Comparison of ENCODE assay signal across 1 mouse cellular context in the genomic region with DNA sequence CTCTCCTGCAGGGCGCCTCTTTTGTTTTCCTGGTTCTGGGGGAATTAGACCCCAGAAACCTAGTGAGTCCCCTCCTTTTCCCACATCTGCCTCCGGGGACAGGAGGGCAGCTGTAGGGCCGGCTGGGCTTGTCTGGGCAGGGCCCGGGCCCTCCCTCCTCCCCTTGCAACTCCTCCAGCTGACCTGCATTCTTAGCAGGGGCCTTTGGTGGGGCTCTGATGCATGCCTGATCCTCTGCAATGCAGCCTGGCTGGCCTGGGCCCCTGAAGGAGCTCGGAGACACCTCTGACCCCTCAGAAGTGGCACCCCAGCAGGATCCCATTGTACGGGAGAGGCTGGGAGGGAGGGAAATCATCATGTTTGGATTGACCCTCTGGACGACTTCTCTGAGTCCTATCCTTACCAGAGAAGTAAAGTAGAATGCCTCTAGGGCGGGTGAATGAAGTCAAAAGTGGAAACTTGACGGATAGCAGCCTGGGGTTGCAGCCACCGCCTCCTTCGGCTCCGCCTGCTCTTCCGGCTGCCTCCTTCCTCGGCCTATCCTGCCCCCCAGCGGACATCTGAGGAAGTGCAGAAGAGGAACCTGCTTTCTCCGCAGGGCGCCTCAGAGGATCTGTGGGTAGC.
A peak's percentile ranks its signal among the peaks of the same experiment; 100 is the strongest.
TF ChIP-seq lines count a peak whose summit lies in the region.

No protein-coding gene starts in this region.

TF ChIP-seq in MEL, 35 proteins besides CTCF, POLR2A, EP300 and RAD21:
- TF ChIP-seq TCF12 (IDR thresholded peaks at IDR 0.05; ENCODE audit: low read depth, low read length) (peak; percentile 62; the same call in 1 of the 2 replicates), CHD1 (IDR thresholded peaks at IDR 0.05; ENCODE audit: low read depth, low read length) (no peak), TAL1 (IDR thresholded peaks at IDR 0.05; ENCODE audit: low read length) (no peak), MXI1 (IDR thresholded peaks at IDR 0.05; ENCODE audit: low read depth, low read length) (peak; percentile 83), TBP (IDR thresholded peaks at IDR 0.05; ENCODE audit: low read depth, low read length) (peak; percentile 44; the same call in 1 of the 2 replicates), MAFK (IDR thresholded peaks at IDR 0.05; ENCODE audit: borderline replicate concordance, low read depth, low read length) (no peak), JUND (IDR thresholded peaks at IDR 0.05; ENCODE audit: low read depth, low read length) (no peak), USF1 (IDR thresholded peaks at IDR 0.05; ENCODE audit: low read depth, low read length) (no peak), SIN3A (IDR thresholded peaks at IDR 0.05; ENCODE audit: low read length) (peak; percentile 82), NRF1 (IDR thresholded peaks at IDR 0.05; ENCODE audit: insufficient read depth, low read depth, low read length, poor library complexity, severe bottlenecking) (peak; percentile 24; the same call in 1 of the 2 replicates), ZKSCAN1 (IDR thresholded peaks at IDR 0.05; ENCODE audit: low read depth, low read length) (no peak), ZNF384 (IDR thresholded peaks at IDR 0.05; ENCODE audit: low read depth, low read length) (peak; percentile 68), MEF2A (IDR thresholded peaks at IDR 0.05; ENCODE audit: extremely low read depth, insufficient replicate concordance, low read depth, low read length, poor library complexity, severe bottlenecking) (peak; percentile 25; the same call in 1 of the 2 replicates), KAT2A (conservative IDR thresholded peaks at IDR 0.05; ENCODE audit: low read depth, low read length) (no peak), BHLHE40 (IDR thresholded peaks at IDR 0.05; ENCODE audit: borderline replicate concordance, low read depth, low read length) (peak; percentile 73), USF2 (IDR thresholded peaks at IDR 0.05; ENCODE audit: borderline replicate concordance in 1 of 2, insufficient read depth in 1 of 2, low read depth in 1 of 2, low read length in 2 of 2) (no peak), MAZ (IDR thresholded peaks at IDR 0.05; ENCODE audit: low read depth, low read length) (peak; percentile 84; the same call in 1 of the 2 replicates), ETS1 (IDR thresholded peaks at IDR 0.05; ENCODE audit: low read depth, low read length) (peak; percentile 38; the same call in 1 of the 2 replicates), MAX (IDR thresholded peaks at IDR 0.05; ENCODE audit: low read length) (no peak), SMC3 (IDR thresholded peaks at IDR 0.05; ENCODE audit: low read depth, low read length) (peak; percentile 99), UBTF (IDR thresholded peaks at IDR 0.05; ENCODE audit: borderline replicate concordance, insufficient read depth, low read depth, low read length) (no peak), RCOR1 (IDR thresholded peaks at IDR 0.05; ENCODE audit: low read depth, low read length) (peak; percentile 64), ELF1 (IDR thresholded peaks at IDR 0.05; ENCODE audit: low read depth, low read length) (peak; percentile 90), ZC3H11A (IDR thresholded peaks at IDR 0.05; ENCODE audit: low read depth, low read length) (peak; percentile 97), GABPA (IDR thresholded peaks at IDR 0.05; ENCODE audit: low read depth, low read length) (no peak), POLR2AphosphoS2 (IDR thresholded peaks at IDR 0.05; ENCODE audit: low read length) (no peak), HCFC1 (IDR thresholded peaks at IDR 0.05; ENCODE audit: low read depth, low read length) (peak; percentile 74), GATA1 (IDR thresholded peaks at IDR 0.05; ENCODE audit: low read depth, low read length) (no peak), MYC (IDR thresholded peaks at IDR 0.05; ENCODE audit: low read depth, low read length) (no peak), ZMIZ1 (IDR thresholded peaks at IDR 0.05; ENCODE audit: low read depth, low read length) (no peak; the same call in 1 of the 2 replicates), E2F4 (IDR thresholded peaks at IDR 0.05; ENCODE audit: borderline replicate concordance, low read depth, low read length) (no peak), CHD2 (IDR thresholded peaks at IDR 0.05; ENCODE audit: low read length) (no peak), NELFE (IDR thresholded peaks at IDR 0.05; ENCODE audit: low read depth, low read length) (peak; percentile 40; the same call in 1 of the 2 replicates), POLR2AphosphoS5 (IDR thresholded peaks at IDR 0.05; ENCODE audit: borderline replicate concordance, low read depth, low read length) (no peak), MYB (IDR thresholded peaks at IDR 0.05; ENCODE audit: low read depth, low read length) (no peak)
